Mouse (Mus musculus) urinary bladder, postnatal 4 days (tissue): Measurements from ENCODE around the gene Orai3.
A peak's percentile ranks its signal among the peaks of the same experiment; 100 is the strongest.

Source experiments
- DNase-seq, 2 experiments: peaks; one replicate each; pipeline ENCODE4 v3.0.0; 2021 to 2022; ENCODE audit warnings: low spot score in 2 of 2

Gene Orai3

DNA sequence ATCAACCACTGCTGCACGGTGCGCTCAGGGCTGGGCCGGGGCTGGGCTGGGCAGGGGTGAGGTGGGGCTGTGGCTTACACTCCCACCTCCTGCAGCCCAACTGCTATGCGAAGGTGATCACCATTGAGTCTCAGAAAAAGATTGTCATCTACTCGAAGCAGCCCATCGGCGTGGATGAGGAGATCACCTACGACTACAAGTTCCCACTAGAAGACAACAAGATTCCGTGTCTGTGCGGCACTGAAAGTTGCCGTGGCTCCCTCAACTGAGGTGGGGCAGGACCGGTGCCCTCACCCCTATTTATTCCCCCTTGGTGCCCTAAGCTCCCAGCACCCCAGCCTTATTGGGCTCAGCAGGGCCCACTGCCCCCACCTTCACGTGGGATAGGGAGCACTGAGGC is 29.6 kb downstream of the Orai3 start:
- no peak for DNase-seq

- no peak for DNase-seq
Observed at GRCm38 (mm10) chr7:127799738-127800137, 30.1 kb downstream of the Orai3 start.

DNA sequence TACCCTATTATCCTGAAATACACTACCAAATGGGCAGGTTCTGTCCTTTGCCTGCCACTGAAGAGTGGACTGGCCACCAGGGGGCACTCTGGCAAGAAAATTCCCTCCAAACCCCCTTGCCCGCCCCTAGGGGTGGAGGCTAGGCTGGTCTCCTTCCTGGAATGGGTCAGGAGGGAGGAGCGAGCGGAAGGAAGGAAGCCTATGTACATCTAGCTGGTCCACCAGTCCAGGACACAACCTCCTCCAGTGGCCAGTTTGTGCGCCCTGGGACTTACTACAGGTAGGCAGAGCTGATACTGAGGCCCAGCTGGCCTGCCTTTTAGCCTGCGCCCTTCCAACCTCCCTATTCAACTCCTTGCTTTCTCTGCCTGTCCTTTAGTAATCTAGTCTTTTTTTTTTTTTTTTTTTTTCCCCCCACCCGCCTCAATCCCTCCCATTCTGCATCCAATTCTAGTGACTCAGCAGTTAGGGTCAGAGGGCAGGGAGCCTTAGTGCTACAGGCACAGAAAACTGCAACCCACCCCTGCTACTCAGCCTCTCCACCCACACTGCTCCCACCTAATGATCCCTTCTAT is 30.9 kb downstream of the Orai3 start, which contains the start of gene Hsd3b7:
Gene Hsd3b7, plus strand, starts transcription at position 170 of the 575 bp plus-strand sequence.
- peak; percentile 91 to 95 for DNase-seq

- no peak for DNase-seq
Observed at GRCm38 (mm10) chr7:127801010-127801621, 31.5 kb downstream of the Orai3 start.

- DNase-seq = no peak
Observed at GRCm38 (mm10) chr7:127802313-127802712, 32.7 kb downstream of the Orai3 start.

DNA sequence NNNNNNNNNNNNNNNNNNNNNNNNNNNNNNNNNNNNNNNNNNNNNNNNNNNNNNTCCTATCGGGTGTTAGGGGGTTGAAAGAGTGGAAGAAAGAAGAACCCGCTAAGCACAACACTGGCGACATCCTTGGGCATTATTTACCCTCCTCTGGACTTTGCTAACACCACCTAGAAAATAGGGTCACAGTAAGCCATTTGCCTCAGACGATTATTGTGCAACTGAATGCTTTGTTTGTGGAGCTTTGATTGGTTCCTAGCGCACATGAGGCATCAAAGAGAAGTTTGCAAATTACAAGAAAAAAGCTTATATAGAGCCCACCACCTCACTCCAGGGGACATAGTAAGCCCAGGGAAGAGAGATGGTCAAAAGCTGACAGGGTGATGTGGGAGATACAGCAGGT is 39.2 kb downstream of the Orai3 start:
- DNase-seq = no peak

GRCm38 (mm10) chr7:127809846-127810245 is 40.2 kb downstream of the Orai3 start:
- no peak for DNase-seq

DNA sequence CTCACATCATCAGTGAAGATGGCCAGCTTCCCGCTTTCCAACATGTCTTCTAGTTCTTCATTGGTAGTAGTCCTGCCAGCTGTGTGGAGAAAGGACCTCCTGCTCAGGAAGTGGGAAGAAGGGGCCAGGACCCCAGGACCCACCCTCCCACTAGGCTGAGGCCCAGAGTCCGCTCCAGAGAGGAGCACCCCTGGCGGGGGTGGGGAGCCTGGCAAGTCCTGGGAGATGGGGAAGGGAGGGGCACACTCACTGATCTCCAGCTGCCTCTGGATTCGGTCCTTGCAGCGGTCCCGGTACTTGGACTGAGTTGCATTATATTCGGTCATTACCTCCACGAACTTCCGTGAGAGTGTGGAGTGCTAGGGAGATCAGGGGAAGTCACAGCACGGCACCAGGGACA is 41.0 kb downstream of the Orai3 start:
- no peak for DNase-seq

- DNase-seq = no peak
Observed at GRCm38 (mm10) chr7:127811240-127811639, 41.6 kb downstream of the Orai3 start.

GRCm38 (mm10) chr7:127812292-127812691 is 42.7 kb downstream of the Orai3 start:
- no peak for DNase-seq

GRCm38 (mm10) chr7:127813821-127814220 is 44.2 kb downstream of the Orai3 start:
- DNase-seq = no peak

DNA sequence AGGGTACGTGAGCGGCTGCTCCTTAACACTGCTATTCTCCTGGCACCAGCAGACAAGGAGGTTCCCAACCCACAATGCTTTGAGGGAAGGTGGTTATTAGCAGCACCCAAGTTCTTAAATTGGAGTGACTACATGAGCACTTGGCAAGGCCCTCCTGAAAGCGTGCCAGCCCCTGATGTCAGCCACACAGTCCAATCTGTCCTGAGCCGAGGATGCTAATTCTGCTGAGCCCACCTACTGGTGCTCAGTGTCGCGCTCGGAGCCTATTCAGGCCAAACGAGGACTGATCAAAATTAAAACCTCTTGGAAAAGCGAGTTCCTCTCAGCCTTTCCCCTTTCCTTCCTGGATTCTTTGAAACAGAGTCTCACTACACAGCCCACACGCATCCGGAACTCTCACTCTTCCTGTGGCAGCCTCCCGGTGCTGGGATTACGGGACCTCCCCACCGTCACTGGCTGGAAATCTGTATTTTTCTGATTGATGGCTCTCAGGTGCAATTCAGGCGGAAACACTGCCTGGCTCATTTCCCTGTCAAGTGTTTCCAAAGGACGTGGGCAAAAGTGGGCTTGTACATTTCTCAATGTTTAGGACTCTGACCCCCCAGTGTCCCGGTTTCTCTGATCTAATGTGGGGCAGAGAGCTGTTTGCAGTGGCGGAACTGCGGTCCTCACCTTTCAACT is 44.8 kb downstream of the Orai3 start:
- no peak for DNase-seq

- no peak for DNase-seq
Observed at GRCm38 (mm10) chr7:127815116-127815665, 45.6 kb downstream of the Orai3 start.

DNA sequence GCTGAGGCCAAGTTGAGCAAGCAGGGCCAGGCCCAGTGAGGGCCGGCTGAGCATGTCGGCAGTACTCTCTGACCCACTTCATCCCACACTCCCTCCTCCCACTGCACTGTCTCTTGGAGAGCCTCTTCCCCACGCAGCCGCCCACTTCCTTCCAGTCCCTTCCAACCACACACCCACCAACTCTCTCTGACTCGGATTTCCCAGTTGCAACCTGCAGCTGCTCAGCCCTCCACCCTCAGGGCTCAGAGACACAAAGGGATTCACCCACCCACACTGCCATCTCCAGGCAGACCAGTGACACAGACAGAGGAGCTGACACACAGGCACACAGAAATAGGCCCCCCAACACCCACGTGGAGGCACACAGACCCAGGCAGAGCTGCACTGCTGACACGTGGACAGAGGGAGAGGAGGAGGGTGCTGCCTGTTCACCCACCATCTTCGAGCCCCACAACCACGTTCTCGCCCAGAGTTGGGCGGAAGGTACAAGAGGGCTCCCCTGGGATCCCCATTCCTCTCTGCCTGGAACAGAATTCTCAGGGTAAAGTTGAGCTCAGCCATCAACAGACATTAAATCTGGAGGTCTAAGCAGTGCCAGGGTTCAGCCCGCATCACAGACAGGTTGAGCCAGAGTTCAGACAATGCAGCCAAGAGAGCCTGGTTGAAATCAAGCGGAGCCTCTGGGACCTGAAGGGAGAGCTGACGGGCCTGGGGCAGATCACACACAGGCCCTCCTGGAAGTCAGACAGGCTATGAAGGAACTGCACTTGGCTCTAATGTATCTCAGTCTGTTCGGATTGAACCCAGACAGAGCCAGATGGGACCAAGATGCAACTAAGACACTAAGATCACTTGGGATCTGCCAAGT is 46.6 kb downstream of the Orai3 start:
- DNase-seq = peak; percentile 63 to 70

DNA sequence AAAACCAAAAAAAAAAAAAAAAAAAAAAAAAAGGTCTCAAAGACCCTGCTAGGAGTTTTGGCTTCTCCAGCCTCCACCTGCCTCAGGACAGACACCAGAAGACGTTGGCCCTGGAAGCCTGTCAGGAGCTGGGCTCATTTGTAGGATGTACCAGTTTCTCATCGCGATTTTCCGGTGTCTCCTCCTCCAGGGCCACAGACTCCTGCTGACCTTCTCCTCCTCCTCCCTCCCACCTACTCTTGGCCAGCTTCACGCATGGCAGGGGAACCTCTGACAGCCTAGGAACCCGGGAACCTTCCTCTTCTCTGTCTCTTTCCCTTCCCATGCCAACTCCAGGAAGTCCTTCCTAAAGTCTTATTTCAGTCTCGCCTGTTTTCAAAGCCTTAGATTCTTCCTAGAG is 47.4 kb downstream of the Orai3 start:
- no peak for DNase-seq

- DNase-seq = no peak
Observed at GRCm38 (mm10) chr7:127817776-127818175, 48.2 kb downstream of the Orai3 start.

GRCm38 (mm10) chr7:127820836-127821509 is 51.4 kb downstream of the Orai3 start:
- no peak for DNase-seq

DNA sequence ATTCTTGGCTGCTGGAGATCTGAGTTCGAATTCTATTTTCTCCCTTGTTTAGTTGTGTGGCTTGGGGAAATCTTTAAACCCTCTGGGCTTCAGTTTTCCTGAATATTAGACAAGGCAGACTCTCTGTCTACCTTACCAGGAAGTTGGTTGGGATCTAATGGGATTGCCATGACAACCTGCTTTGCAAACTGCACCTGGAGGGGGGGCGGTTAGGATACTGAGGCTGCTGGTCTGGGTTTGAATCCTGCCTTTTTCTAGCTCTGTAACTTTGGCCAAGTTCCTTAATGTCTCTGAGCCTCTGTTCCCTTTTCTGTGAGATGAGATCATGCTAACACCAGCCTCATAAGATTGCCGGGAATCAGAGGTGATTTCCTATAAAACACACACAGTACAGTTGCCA is 52.9 kb downstream of the Orai3 start:
- DNase-seq = no peak

DNA sequence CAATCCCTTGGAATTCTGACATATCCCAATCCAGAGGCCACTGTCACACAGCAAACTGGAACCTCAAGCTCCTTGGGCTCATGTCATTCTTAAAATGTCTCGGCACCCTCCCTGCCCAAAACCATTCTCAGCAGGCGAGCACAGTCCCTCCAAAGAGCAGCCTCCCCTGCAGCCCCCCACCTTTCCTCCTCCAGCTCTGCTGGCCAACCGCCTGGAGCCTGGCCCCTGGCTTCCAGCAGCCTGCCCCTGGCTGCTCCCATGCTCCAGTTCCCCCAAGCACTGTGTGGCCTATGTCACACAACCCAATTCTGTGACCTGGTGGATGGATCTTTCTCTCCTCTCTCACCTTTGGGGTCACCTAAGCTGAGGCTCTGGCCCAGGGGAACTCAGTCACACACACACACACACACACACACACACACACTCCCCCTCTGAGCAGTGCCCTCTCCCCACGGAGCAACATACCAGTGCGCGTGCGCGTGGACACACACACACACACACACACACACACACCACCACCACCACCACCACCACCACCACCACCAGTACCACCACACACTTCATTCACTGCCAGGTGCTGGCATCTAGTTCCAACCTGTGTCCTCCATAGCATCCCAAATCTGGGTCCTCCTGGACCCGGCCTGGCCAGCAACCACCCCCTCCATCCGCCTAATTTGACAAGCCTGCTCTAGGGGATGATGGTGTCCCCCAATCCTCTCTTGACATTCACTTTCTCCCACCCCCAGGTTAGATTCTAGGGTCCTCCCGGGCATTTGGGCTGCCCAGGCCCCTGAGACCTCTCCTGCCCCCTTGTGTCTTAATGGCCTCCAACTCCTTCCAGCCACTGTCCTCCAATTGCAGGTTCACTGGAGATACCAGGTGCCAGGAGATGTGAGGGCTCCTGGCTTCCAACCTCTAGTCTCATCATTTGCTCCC is 53.9 kb downstream of the Orai3 start:
- DNase-seq = no peak

DNA sequence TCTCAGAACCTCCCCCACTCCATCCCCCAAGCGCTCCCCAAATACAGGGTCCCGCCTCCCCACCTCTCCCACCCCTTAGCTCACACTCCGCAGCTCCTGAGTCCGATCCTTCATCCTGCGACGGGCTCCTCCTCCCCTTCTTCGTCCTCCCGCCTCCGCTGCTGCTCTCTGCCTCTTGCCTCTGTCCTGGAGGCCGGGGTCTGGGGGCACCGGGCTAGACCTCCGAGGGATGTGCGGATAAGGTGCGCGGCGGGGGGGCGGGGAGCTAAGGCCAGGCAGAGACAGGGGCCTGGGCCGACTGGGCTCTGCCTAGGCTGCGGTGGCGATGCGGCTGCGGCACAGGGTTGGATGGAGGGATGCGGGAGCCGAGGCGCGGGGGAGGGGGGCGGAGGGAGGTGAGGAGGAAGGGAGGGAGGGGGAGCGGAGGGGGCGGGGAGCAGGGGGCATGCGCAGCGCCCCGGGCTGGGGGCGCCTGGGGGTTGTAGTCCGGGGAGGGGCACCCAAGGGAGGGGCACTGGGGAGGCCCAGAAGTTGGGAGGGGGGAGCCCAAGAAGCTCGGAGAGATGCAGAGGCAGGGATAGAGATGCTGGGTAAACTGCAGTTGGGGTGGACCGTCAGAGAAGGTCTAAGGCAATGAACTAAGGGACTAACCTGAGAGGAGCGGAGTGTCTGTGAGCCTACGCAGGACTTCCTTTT is 54.7 kb downstream of the Orai3 start, which contains the start of the genes Stx4a and Stx1b:
Gene Stx4a, plus strand, starts transcription at position 119 of the 696 bp plus-strand sequence.
Gene Stx1b, minus strand, starts transcription at position 374 of the 696 bp plus-strand sequence.
- DNase-seq = peak in 1 of 2 experiments; percentile 46
